Mouse (Mus musculus) forebrain, embryonic 13.5 days (tissue): ENCODE results near the gene Ndufb10. TPM values are rescaled to one million over a fixed set of nuclear protein-coding genes. Genes with fewer than 3 reads are reported as not detected.

Source experiments
- ATAC-seq: fragments of 200-750 bp; cut with Nextera tagmentation; 2 replicates; pipeline ENCODE4 v1.8.0; 2017
- H3K27ac ChIP-seq: fragments of 300-500 bp; sonication (generic); 2 replicates; pipeline ENCODE4 v1.5.1; 2015; ENCODE audit warnings: inconsistent platforms, mild to moderate bottlenecking, moderate library complexity
- H3K27me3 ChIP-seq: fragments of 300-500 bp; sonication (generic); 2 replicates; pipeline ENCODE4 v1.6.1; 2015; ENCODE audit warnings: mild to moderate bottlenecking, inconsistent platforms
- H3K36me3 ChIP-seq: fragments of 300-500 bp; sonication (generic); 2 replicates; pipeline ENCODE4 v1.6.1; 2015; ENCODE audit warnings: mild to moderate bottlenecking, inconsistent platforms; ENCODE audit not compliant: poor library complexity, severe bottlenecking
- H3K4me1 ChIP-seq: fragments of 300-500 bp; sonication (generic); 2 replicates; pipeline ENCODE4 v1.6.1; 2015; ENCODE audit warnings: inconsistent platforms
- H3K4me2 ChIP-seq: fragments of 300-500 bp; sonication (generic); 2 replicates; pipeline ENCODE4 v1.6.1; 2015; ENCODE audit warnings: inconsistent platforms, mild to moderate bottlenecking, moderate library complexity
- H3K4me3 ChIP-seq: fragments of 300-500 bp; sonication (generic); 2 replicates; pipeline ENCODE4 v1.5.1; 2015; ENCODE audit warnings: mild to moderate bottlenecking, inconsistent platforms
- H3K9ac ChIP-seq: fragments of 300-500 bp; sonication (generic); 2 replicates; pipeline ENCODE4 v1.6.1; 2015; ENCODE audit warnings: mild to moderate bottlenecking, inconsistent platforms
- H3K9me3 ChIP-seq: fragments of 300-500 bp; sonication (generic); replicated peaks from 2 replicates; pipeline ENCODE4 v1.6.1; 2016; ENCODE audit warnings: inconsistent platforms
- WGBS: fragments of 180-500 bp; shearing (Covaris S2); methylation state at CpG from one replicate; pipeline ENCODE4 v1.1.7; 2015; 5-methylcytosine and 5-hydroxymethylcytosine counted together
- polyA plus RNA-seq: library from polyadenylated mRNA; unstranded; fragments of >200 nt; fragmentation: Nextera tagmentation; extraction: Ambion mirVana; gene quantifications from 2 replicates; pipeline ENCODE4 v1.2.1, GENCODE M21; 2015

Gene Ndufb10
- polyA plus RNA-seq, 1 experiment from 2014 or later, result 253 TPM

DNA sequence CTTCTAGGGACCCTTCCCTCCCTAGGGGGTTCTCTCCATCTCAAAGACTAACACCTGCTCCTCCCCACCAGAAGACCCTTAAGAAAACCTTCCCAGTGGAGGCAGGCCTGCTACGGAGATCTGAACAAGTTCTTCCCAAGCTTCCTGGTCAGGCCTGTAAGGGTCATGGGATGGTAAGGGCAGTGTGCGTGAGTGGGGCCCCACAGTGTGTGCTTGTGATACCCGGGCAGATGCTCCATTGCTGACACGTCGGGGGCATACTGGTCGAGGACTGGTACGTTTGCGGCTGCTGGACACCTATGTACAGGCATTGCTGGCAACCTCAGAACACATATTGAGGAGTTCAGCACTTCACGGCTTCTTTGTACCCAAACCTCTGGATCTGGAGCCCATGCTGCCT, 25.6 kb downstream of the Ndufb10 start:
- no peak overlapping the region for H3K4me2 ChIP-seq
- WGBS, result 75% methylated on average over 9 of the region's 9 CpGs
- H3K27ac ChIP-seq, result no peak overlapping the region
- H3K4me1 ChIP-seq, result peaks cover 31% of the 10 kb centered on the region
- no peaks in the 10 kb centered on the region for H3K27me3 ChIP-seq
- H3K36me3 ChIP-seq, result peaks cover 39% of the 10 kb centered on the region
- ATAC-seq, result no peak
- no peak overlapping the region for H3K9ac ChIP-seq
- no peak overlapping the region for H3K4me3 ChIP-seq
- no peaks in the 10 kb centered on the region for H3K9me3 ChIP-seq

DNA sequence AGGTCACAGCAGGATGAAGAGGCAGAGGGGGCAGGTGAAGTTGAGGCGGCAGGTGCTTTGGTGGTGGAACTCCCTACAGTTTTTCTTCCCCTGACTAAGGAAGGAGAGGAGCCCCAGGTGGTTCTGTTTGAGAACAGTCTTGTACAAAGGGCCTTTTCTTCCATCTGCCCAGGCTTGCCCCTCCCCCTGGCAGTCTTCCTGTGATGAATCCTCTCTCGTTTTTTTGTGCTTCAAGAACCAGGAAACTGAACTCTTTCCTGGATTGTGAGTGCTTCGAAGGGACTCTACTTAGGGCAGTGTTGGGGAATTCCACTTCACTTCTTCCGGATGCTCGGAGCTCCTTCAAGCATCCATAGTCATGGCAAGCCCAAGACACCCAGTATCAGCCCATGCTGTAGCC, 26.3 kb downstream of the Ndufb10 start:
- Histone ChIP-seq H3K27ac (no peak overlapping the region), H3K4me2 (no peak overlapping the region), H3K9me3 (no peaks in the 10 kb centered on the region), H3K4me3 (no peak overlapping the region), H3K4me1 (peaks cover 31% of the 10 kb centered on the region), H3K36me3 (peaks cover 40% of the 10 kb centered on the region), H3K27me3 (no peaks in the 10 kb centered on the region), H3K9ac (no peak overlapping the region)
- no peak for ATAC-seq
- WGBS, result 17% methylated on average over 5 of the region's 5 CpGs

DNA sequence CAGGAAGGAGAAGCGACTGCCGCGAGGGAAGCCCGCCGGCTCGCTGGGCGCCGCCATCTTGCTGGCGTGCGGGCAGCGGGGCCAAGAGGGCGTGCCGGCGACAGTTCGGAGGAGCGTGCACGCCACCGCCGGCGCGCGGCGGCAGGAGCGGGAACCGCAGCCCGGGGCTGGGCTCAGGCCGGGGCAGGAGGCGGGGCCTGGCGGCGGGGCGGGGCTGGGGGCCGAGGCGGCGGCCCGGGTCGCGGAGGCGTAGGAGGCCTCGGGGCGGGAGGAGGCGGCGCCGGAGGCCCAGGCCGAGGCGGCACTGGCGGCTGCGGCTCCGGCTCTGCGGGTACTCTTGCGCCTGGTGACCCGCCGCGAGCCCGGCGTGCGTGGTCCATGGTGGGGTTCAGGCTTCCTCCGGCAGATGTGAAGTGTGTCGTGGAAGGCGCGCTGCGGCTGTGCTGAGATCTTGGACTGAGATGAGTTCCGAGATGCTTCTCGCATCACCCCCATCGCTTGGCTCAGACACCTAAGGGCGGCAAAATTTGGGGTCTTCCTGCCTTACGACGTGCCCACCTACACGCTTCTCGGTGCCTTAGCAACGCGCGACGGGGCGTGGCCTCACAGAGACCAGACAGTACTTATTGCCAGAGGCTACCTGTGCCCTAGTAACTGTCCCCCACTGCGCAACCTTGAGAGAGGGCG, 28.1 kb downstream of the Ndufb10 start, which contains the start of the genes Gfer and Noxo1:
Gene Gfer, minus strand, starts transcription at position 146 of the 687 bp plus-strand sequence.
Gene Noxo1, plus strand, starts transcription at position 224 of the 687 bp plus-strand sequence.
- H3K27ac ChIP-seq, result peak within 1 kb of the TSS; percentile 84
- ATAC-seq, result peak; percentile 89
- H3K4me3 ChIP-seq, result peak within 1 kb of the TSS; percentile 79
- H3K4me2 ChIP-seq, result peak within 1 kb of the TSS; percentile 66
- WGBS, result under 1% methylated on average over 46 of the region's 76 CpGs
- H3K9me3 ChIP-seq, result no peaks in the 10 kb centered on the region
- peaks cover 33% of the 10 kb centered on the region for H3K36me3 ChIP-seq
- peak within 1 kb of the TSS; percentile 87 for H3K9ac ChIP-seq
- no peaks in the 10 kb centered on the region for H3K27me3 ChIP-seq
- H3K4me1 ChIP-seq, result peaks cover 31% of the 10 kb centered on the region

DNA sequence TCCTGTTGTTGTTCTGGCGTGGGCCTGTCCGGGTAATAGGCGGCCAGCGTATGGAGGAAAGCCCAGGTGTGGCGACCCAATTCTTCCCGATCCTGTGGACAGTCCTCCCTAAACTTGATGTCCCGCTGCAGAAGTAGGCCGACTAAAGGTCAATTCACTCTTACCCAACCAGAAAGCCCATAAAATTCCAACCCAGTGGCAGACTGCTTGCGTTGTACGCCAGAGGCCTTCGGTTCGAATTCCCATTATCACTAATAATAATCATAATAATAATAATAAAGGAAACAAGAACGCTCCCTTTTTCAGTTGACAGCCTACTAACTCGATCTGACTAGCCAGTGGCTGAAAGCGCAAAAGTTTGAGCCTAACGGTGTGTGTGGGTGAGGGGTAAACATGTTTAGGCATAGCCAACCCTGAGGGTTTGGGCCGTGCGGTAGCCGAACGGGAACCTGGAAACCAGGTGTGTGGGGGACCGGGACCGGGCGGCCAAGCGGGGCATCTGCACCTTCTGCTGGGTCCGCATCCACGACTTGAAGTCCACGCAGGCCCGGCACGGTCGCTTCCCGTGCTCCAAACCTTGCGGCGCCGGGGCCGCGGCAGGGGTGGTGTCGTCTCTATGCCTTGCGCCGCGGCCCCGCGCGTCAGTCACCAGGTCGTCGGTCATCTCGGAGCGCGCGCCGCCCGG, 28.8 kb downstream of the Ndufb10 start:
- WGBS, result 5% methylated on average over 48 of the region's 51 CpGs
- Histone ChIP-seq H3K4me1 (peaks cover 35% of the 10 kb centered on the region), H3K27ac (peak overlapping the region; percentile 84), H3K4me2 (peak overlapping the region; percentile 66), H3K4me3 (peak overlapping the region; percentile 79), H3K27me3 (peaks cover 4% of the 10 kb centered on the region), H3K36me3 (peaks cover 26% of the 10 kb centered on the region), H3K9me3 (no peaks in the 10 kb centered on the region), H3K9ac (peak overlapping the region; percentile 87)
- peak; percentile 56 for ATAC-seq

DNA sequence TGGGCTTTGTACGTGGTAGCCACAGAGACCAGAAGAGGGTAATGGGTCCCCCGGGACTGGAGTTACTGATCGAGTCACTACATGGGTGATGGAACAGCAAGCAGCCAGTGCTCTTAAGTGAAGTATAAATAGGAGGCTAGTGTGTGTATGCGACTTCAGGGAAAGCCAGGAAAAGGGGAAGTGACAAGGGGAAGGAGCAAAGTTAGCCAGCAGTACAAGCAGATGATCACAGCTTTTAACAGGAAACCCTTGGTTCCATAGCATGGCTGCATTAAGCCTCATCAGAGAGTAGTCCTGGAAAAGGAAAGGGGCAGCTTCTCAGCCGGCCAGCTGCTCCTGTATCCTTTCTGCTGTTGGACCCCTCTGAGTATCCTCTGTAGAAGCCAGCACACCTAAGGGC, 31.9 kb downstream of the Ndufb10 start:
- ATAC-seq, result no peak
- Histone ChIP-seq H3K9me3 (no peaks in the 10 kb centered on the region), H3K4me1 (peaks cover 46% of the 10 kb centered on the region), H3K9ac (no peak overlapping the region), H3K27ac (no peak overlapping the region), H3K4me3 (no peak overlapping the region), H3K27me3 (peaks cover 28% of the 10 kb centered on the region), H3K36me3 (peaks cover 15% of the 10 kb centered on the region), H3K4me2 (no peak overlapping the region)
- WGBS, result 84% methylated on average over 5 of the region's 5 CpGs

DNA sequence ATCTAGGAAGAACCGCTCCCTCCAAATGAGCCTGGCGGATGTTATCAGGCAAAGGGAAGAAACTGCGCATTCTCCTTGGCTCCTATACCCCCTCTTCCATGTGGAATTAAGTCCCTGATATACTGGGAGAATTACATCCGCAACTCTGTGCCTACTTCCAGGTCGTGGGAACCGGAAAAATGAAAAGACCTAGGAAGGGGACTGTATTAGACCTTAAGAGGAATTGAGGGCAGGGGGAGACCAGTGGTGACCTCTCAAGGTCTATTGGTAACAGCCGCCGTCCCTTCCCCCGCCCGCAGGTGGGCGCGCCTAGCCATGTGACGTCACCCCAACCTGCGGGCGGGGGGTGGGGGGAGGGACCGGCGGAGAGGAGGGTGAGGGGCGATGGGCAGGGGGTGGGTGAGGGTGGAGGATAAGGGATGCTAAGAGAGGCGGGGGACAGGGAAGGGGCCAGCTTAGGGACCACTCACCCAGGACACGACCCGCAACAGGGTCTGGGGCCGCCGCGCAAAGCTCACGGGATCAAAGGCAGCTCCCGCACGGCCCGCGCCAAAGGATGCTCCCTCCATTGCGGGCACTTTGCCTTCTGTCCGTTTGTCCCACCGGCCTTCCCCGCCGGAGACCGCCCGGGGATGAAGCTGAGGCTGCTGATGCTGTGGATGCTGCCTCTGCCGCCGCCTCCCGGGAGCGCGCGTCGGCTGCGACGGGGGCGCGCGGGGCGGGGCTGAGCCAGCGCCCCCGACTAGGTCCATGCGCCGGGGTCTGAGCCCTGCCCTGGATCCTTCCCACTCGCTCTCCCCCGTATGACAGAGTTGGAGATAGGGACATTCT, 34.8 kb downstream of the Ndufb10 start, which contains the start of gene Syngr3:
Gene Syngr3, minus strand, starts transcription at position 705 of the 831 bp plus-strand sequence.
- ATAC-seq, result peak; percentile 72
- H3K4me3 ChIP-seq, result peak within 1 kb of the TSS; percentile 80
- peaks cover 33% of the 10 kb centered on the region for H3K4me1 ChIP-seq
- H3K27ac ChIP-seq, result peak within 1 kb of the TSS; percentile 59; the same call in 1 of the 2 replicates
- H3K9me3 ChIP-seq, result no peaks in the 10 kb centered on the region
- peaks cover 22% of the 10 kb centered on the region for H3K36me3 ChIP-seq
- H3K9ac ChIP-seq, result peak within 1 kb of the TSS; percentile 93
- under 1% methylated on average over 48 of the region's 55 CpGs for WGBS
- H3K4me2 ChIP-seq, result peak within 1 kb of the TSS; percentile 79
- peaks cover 37% of the 10 kb centered on the region for H3K27me3 ChIP-seq

DNA sequence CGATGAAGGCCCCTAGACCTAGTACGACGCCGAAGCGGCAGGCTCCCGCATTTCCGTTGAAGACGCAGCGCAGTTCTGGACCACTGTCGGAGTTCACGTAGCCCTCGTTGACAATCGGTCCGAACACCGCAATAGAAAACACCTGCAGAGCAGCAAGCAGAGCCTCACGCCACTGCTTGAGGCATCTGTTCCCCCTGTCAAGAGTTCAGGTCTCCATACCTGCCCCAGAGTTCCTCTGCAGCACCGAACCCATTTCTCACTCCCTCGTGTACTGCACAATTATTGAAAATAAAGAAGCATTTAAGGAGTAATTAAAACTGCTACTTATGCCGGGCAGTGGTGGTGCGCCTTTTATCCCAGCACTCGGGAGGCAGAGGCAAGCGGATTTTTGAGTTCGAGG, 36.7 kb downstream of the Ndufb10 start:
- Histone ChIP-seq H3K36me3 (peaks cover 14% of the 10 kb centered on the region), H3K27ac (no peak overlapping the region), H3K4me3 (peak overlapping the region; percentile 34), H3K4me1 (peaks cover 33% of the 10 kb centered on the region), H3K9ac (peak overlapping the region; percentile 46; the same call in 1 of the 2 replicates), H3K9me3 (no peaks in the 10 kb centered on the region), H3K4me2 (peak overlapping the region; percentile 58), H3K27me3 (peaks cover 37% of the 10 kb centered on the region)
- ATAC-seq, result no peak
- WGBS, result 16% methylated on average over 23 of the region's 23 CpGs

DNA sequence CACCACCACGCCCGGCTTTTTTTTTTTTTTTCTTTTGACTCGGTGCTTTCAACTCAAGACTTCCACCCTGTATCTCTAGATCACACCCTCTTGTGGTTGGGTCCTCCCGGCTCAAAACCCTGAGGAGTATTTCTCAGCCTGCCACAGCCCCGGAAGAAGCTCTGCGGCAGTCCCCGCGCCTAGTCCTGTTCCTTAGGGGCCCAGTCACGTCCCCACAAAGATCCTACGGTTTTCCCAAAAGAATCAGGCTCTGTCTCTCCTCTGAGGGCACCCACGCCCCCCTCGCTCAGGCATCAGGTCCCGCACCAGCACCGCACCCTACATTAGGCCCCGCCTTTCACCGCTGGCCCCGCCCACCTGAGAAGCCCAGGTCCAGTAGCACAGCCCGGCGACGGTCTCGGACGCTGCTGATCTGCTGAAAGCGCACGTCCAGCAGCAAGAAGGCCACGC, 37.1 kb downstream of the Ndufb10 start:
- Histone ChIP-seq H3K27me3 (peaks cover 37% of the 10 kb centered on the region), H3K9me3 (no peaks in the 10 kb centered on the region), H3K4me3 (peak overlapping the region; percentile 34), H3K27ac (no peak overlapping the region), H3K9ac (peak overlapping the region; percentile 46), H3K36me3 (peaks cover 14% of the 10 kb centered on the region), H3K4me1 (peaks cover 33% of the 10 kb centered on the region), H3K4me2 (peak overlapping the region; percentile 58)
- ATAC-seq, result no peak
- WGBS, result 1% methylated on average over 25 of the region's 25 CpGs

DNA sequence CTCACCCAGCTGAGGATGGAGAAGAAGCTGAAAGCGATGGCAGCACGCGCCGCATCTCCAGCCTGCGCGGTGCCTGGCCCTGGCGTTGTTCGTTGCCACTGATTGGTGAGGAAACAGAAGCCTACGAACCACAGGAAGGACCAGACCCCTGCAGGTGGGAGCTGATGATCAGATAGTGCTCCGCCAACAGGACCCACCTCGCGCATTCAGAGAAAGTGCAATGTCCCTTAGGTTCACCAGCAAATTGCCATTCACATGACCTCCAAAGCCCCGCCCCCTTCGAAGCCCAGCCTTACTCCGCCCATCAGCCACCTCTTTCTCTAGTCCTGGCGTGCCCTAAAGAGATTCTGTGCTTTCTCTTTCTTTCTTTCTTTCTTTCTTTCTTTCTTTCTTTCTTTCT, 37.8 kb downstream of the Ndufb10 start:
- no peak overlapping the region for H3K4me3 ChIP-seq
- no peaks in the 10 kb centered on the region for H3K9me3 ChIP-seq
- H3K4me1 ChIP-seq, result peaks cover 33% of the 10 kb centered on the region
- WGBS, result 34% methylated on average over 16 of the region's 16 CpGs
- ATAC-seq, result no peak
- H3K27ac ChIP-seq, result no peak overlapping the region
- peaks cover 16% of the 10 kb centered on the region for H3K36me3 ChIP-seq
- no peak overlapping the region for H3K9ac ChIP-seq
- H3K4me2 ChIP-seq, result peak overlapping the region; percentile 31
- H3K27me3 ChIP-seq, result peaks cover 37% of the 10 kb centered on the region

DNA sequence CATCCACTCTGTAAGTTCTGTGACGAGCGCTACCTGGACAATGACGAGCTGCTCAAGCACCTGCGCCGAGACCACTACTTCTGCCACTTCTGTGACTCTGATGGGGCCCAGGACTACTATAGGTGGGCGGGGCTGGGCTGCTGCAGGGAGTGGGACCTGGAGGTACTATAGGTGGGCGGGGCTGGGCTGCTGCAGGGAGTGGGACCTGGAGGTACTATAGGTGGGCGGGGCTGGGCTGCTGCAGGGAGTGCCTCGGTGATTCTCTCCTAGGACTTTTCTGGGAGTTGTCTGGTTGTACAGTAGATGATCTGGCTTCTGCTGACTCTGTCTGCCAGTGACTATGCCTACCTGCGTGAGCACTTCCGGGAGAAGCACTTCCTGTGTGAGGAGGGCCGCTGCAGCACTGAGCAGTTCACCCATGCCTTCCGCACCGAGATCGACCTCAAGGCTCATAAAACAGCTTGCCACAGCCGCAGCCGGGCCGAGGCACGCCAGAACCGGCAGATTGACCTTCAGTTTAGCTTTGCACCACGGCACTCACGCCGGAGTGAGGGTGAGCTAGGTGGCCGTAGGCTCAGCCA, 46.7 kb downstream of the Ndufb10 start:
- no peak overlapping the region for H3K27ac ChIP-seq
- no peak overlapping the region for H3K4me3 ChIP-seq
- 93% methylated on average over 24 of the region's 24 CpGs for WGBS
- no peak for ATAC-seq
- no peak overlapping the region for H3K9ac ChIP-seq
- H3K4me1 ChIP-seq, result peaks cover 7% of the 10 kb centered on the region; the same call in 1 of the 2 replicates
- H3K9me3 ChIP-seq, result no peaks in the 10 kb centered on the region
- H3K27me3 ChIP-seq, result no peaks in the 10 kb centered on the region
- no peak overlapping the region for H3K4me2 ChIP-seq
- H3K36me3 ChIP-seq, result peaks cover 66% of the 10 kb centered on the region

DNA sequence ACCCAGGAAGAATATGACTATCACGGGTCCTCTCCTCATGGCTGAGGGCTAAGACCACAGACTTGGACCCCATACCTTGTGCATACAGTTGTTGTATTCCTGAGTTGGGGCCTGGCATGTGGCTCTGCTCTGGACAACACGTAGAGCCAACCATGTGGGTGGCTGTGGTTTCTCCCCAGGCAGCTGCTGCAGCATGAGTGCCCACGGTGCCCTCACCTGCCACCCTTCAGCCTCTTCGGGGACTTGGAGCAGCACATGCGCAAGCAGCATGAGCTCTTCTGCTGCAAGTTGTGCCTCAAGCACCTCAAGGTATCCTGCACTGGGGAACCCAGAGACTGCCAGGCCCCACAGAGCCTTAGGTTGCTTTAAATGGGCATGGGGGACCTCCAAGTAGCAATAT, 47.4 kb downstream of the Ndufb10 start:
- H3K36me3 ChIP-seq, result peaks cover 58% of the 10 kb centered on the region
- no peak for ATAC-seq
- H3K27me3 ChIP-seq, result no peaks in the 10 kb centered on the region
- H3K4me2 ChIP-seq, result no peak overlapping the region
- no peak overlapping the region for H3K27ac ChIP-seq
- H3K4me1 ChIP-seq, result peaks cover 13% of the 10 kb centered on the region
- WGBS, result 96% methylated on average over 5 of the region's 5 CpGs
- H3K4me3 ChIP-seq, result no peak overlapping the region
- H3K9ac ChIP-seq, result no peak overlapping the region
- no peaks in the 10 kb centered on the region for H3K9me3 ChIP-seq
